Mouse (Mus musculus) embryo, embryonic 11 days (tissue): Measurements from ENCODE around the gene Heatr1.
A peak's percentile ranks its signal among the peaks of the same experiment; 100 is the strongest.

ENCODE experiments used
- DNase-seq: peaks from one replicate; pipeline ENCODE4 v3.0.0-alpha.2; 2015

Gene Heatr1

DNA sequence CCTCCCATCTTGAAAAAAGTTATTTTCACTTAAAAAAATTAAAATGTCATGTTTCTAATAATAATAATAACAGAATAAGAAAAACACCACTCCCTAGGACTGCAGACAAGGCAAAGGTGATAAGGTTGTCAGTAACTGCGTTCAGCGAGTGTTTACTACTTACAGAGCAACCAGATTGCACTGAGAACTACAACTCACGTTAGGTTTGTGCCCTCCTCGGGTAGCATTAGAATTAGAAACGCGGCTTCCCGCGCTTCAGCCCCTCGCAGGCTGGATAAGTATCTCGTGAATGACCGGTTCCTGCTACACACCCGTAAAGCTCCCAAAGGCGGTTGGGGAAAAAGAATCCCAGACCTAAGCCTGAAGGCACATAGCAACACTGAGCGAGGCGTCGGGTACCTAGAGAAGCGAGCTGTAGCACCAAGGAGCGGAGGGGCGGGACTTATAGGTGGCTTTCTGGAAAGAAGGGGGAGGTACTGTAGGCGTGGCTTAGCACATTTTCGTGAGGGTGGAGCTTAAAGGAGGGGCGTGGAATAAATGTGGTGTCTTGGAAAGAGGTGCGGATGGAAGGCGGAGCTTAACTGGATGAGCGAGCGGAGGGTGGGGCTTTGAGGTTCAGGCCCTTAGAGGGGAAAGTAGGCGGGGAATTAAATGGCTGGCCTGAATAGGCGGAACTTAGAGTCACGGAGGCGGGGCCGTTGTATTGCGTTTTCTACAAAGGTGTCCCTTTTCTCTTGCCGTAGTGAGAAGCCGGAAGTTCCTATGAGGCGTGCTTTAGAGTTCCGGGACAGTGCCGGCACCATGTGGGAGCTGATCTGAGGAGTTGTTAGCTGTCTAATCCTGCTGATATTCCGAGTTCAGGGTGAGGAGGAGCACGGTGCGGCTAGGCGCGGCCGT, at the start of gene Heatr1:
Gene Heatr1 (plus strand): TSS at position 419 of the 897 bp plus-strand sequence.
- peak; percentile 99 for DNase-seq

DNA sequence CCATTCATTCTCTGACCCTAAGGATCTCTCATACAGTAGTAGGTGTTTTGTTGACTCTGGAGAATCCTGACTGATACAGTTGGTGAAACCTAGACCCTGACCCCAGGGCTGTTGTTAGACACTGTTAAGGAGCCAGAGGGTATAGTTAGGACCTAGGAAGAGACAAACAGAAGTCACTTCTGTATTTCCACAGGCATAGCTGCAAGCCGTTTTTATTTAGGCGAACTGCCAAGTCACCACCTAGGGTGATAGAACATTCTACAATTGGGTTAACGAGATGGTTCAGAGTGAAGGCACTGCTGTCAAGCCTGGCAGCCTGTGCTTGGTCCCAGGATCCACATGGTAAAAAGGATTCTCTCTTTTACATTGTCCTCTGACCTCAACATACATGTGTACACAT, 48.0 kb upstream of the Heatr1 start:
- DNase-seq: no peak

DNA sequence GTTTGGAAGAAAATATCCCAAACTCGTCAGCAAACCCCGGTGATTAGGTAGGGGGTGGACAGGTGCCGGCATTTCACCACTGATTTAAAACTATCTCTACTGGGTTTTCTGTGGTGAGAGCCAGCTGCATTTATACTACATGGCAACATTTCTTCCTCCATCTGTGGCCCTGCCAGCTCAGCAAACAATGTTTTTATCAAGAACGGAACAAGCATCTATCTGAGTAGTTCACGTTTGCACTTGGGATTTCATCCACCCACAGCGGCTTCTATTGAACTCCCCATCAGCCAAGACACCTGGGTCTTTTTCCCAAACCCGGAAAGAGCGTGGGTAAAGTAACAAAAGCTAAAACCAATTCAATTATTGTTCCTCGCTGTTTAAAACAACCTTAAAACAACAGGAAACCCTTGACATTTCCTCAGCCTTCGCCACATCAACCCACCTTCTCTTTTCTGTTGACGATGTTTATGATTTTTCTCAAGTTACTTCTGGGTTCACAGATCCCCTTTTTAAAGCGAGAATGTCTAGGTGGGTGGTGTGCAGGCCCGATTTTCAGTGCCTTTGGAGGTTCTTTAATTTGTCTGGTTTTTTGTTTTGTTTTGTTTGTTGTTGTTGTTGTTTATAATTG, 45.5 kb upstream of the Heatr1 start:
- DNase-seq: no peak

DNA sequence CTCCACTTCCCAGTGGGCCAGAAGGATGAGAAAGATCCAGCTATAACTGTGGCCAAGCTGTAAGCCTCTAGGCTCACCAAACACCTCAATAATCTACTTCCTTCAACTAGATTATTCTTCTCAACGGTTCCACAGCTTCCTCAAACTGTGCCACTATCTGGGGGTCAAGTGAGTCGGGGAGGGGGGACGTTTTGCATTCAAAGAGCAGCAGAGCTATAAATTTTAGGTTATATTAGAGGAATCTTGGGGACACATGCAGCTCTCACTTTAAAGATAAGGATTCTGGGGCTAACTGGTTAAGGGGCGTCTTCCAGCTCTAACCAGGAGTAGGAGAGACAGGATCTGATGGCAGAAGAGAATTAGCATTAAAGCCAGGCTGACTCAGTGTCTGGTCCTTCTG, 38.6 kb upstream of the Heatr1 start:
- no peak for DNase-seq

DNA sequence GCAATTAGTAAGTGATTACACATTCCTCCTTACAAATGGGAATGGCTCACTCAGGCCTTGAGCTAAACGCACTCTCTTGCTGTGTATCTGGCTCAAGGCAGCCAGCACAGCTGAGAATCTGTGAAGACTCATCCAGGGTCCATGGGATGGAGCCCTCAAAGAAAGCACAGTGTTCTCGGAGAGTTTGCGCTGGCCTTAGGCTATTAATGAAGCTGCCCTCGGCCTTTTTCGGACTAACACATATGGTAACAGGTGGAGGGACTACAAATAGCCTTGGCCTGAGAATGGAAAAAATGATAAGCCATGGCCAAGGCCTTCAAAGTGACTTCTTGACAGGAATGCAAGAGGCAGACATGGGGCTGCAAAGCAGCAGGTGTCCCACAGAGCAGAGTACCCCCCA, 37.3 kb upstream of the Heatr1 start:
- no peak for DNase-seq

DNA sequence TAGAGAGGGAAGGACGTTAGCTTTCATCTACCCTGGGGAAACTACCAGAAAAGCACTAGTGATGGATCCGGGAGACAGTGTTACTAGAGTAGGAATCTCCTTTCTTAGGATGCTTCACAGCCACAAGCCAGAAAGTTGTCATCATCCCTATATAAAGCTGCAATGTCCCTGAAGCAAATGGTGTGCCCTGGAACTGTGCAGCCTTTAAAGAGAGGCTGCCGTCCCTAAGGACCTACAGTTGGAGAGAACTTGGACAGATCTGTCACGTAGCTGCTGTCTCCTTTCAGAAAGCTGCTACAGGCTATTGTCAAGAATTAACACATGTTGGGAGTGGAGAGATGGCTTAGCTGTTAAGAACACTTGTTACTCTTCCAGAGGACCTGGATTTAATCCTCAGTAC, 33.3 kb upstream of the Heatr1 start:
- DNase-seq: no peak

DNA sequence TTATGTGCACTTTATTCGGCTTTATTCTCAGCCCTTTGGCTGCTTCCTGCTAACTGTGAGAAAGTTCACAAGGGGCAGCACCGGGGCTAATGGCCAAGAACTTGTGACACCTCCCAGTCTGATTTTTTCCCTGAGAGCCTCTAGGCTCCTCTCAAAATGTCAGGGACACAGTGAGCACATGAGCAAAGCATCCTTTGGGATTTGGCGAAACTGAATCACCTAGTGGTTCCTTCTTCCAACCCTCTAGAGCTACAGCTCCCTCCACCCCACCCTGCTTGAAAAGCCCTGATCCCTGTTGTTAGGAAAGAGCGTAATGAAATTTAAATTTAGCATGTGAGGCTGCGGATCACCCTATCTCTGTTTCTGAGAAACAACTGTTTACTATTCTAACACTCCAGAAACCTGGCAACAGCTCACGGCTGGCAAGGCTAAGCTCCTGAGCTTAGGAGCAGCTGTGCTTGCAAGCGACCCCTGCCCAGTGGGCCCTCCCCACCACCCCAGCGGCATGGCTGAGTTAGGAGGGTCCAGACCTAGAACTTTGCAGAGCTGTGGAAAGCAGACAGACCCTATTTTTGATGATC, 25.7 kb upstream of the Heatr1 start:
- no peak for DNase-seq

DNA sequence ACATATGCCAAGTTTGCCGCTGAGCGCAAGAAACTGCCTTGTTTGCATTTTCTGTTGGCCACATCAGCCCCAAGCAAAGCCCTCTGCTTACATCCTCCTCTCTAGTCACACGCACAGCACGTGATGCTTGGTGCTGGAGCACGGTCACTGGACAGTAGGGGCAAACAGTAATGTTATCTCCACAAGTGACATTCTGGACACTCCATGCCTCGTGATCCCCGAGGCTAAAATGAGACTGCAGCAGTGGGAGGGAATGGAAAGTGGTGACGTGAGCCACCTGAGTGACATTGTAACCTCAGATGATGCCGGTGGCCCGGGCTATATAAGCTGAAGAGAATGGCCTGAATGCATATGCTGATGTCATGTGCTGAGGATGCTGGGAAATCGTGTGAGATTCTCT, 24.9 kb upstream of the Heatr1 start:
- no peak for DNase-seq

DNA sequence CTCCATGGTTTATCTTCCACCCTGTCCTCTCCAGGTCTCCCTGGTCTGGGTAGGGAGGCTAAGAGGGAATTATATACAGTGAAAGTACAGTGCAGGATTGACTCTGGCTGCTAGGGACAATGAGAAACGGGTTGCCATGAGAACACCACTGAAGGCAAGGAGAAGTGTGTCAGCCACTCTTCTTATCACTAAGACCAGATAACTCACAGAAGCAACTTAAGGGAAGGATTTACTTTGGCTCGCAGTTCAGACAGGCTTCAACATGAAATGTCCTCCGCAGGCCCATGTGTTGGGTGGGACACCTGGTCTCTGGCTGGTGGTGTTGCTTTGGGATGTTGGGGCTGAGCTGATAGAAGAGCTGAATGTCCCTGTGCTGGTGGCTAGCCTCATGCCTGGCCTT, 22.1 kb upstream of the Heatr1 start:
- no peak for DNase-seq

DNA sequence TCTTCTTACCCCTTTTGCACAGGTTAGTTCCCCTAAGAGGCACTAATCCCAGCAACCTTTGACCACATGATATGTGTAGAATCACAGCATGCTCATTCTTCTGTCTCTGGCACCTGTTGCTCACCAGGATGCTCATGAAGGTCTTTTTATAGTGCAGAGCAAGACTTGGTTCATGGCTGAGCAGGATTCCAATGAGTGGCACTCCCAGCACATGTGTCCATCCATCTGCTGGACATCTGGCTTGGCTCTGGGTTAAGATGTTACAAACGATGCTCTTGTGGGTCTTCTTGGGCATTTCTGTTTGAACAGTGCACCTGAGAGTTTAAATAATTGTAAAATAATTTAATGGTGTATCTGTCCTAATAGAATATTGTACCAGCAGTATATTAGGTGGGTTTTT, 18.0 kb upstream of the Heatr1 start:
- DNase-seq: no peak

DNA sequence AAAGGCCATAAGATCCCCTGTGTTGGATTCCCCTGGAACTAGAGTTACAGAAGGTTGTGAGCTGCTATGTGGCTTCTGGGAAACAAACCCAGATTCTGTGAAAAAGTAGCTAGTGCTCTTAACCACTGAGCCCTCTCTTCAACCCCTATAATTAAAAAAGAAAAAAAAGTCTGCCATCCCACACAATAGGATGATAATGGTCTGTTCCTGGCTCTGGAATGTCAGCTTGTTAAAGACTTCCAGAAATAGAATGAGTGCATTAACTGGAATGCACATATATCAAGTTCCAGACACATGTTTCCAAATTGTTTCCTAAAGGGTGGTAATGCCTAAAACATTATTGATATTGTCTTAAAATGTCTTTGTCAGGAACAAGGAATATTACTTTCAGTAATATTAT, 10.0 kb upstream of the Heatr1 start:
- DNase-seq: no peak

DNA sequence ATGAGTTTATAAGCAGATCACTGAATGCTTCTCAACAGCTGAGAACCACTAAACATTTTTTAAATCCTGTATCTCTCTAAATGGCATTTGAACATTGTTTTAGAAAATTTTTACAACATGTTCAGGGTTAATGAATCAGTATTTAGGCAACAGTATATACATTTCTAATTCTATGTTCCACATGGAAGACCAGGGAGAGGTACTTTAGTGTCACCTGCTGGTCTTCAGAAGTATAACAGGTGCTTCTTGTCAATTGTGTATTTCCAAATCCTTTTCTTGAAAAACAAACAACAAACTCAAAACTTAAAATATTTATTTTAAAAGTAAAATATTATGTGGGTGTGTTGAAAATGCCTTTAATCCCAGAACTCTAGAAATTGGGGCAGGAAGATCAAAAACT, 8.5 kb upstream of the Heatr1 start:
- DNase-seq: peak; percentile 39

DNA sequence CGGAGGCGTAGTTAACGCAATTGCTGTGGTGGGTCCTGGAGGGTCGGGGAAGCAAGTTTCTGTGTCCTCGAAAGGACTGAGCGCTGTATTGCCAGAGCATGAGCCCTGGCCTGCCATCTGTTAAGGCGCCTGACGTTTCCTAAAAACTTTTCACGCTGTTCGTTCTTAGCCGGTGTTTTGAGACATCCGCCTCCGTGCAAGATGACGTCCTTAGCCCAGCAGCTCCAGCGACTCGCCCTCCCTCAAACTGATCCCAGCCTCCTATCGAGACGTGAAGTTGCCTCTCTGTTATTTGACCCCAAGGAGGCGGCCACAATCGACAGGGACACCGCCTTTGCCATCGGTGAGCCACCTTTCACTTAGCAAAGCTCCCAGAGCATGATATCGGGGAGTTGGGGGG, 744 bp downstream of the Heatr1 start:
- DNase-seq: peak; percentile 21

DNA sequence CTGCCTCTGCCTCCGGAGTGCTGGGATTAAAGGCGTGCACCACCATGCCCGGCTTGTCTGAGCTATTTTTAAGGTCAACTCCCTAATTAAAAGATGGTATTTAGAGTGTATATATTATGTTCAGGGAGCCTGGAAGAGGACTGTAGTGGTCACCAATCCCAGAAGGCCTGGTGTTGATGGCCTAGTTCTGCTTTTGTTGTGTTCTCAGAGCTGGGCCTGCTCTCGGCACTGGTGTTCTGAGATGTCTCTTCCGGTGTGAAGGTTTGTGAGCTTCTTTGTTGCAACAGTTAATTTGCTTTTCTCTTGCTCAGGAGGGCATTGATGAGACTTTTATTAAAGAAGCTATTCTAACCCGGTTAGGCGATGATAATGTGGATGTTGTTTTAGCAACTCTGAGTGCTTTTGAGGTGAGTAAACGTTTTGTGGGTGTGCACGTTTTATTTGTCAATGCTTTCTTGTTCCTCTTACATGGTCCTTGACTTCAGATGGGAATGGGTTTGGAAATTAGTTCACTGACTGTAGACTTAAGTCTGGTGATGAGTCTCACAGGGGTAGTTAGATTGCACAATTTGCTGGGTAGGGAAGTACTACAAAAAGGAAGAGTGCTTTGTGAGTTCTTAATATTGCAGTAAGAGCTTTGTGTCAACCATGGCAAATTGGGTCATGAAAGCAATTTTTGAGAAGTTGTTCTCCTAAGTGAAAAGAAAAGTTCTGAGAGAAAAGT, 13.7 kb downstream of the Heatr1 start:
- DNase-seq: no peak

DNA sequence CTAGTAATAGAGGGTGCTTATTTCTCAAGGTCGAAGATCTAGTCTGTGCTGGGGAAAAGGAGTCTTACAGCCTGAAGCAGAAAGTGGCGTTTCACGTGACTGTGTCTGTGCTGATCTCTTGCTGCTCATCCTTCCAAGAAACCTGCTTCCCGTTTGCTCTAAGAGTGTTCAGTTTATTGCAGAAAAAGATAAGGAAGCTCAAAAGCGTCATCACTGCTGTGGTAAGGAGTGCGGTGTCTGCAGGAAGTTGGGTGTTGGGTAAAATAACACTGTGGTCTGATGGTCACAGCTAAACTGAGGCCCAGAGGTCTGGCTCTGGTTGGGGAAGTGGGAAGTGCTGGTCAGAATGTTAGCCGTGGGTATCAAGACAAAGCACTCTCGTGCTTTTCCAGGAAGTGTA, 17.2 kb downstream of the Heatr1 start:
- DNase-seq: no peak

DNA sequence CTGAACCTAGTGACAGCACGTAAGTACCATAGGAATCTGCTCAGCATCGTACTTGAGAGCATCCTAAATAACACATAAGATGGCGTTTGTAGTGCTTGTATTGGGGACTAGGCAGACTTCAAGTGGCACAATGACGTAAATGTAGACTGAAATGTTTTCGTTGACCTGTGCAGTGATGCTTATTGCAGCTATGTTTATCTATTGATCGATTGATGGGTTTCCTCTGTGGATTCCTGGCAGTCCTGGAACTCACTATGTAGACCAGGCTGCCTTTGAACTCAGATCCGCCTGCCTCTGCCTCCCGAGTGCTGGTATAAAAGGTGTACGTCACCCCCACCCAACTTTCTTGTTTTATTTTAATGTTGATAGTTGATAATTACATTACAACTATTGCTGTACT, 25.8 kb downstream of the Heatr1 start:
- no peak for DNase-seq

DNA sequence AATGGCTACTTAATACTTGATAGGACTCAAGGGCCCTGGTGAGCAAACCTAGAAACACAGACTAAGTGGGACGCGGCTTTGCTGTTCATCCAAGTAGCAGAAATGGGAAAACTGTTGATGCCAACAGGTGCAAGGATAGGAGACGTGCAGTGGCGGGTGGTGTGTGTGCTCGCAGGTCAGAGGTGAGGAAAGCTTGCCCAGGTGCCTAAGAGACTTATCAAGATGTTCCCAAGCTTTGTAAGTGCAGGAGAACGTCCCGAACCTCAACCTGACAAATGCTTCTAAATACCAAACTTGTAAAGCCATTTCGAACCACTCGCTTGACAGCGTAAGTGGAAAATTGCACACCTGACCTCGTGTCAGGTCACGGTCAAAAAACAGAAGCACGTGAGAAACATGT, 33.7 kb downstream of the Heatr1 start:
- no peak for DNase-seq

DNA sequence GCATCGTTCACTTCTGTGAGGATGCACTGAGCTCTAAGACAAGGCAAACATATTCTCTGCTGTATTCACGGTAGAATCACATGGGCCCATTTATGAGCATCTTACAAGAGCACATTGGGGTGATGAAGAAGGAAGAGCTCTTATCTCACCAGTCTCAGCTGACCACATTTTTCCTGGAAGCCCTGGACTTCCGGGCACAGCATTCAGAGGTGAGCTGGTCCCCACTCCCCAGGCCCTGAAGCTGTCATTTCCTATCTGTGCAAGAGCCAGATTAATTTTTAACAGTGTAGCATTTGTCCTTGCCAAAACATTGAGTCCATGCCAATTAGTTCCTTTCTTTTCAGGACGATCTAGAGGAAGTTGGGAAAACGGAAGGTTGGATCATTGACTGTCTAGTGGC, 39.0 kb downstream of the Heatr1 start:
- no peak for DNase-seq

DNA sequence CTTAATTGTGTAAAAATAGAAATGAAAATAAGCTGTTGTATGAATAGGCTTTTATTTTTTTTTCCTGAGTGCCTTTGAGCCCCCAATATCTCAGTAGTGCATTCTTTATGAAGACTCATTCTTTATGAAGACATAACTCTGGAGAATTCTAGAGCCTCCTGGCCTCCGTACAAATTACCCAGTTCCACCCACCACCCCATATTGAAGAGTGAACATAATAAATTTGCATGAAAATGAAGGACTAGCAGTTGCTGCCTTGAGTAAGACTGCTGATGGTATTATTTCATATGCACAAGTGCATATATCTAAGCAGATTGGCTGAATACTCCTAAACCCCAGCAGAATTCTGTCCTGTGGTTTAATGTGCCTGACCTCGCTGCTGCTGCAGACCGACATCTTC, 44.8 kb downstream of the Heatr1 start:
- no peak for DNase-seq

DNA sequence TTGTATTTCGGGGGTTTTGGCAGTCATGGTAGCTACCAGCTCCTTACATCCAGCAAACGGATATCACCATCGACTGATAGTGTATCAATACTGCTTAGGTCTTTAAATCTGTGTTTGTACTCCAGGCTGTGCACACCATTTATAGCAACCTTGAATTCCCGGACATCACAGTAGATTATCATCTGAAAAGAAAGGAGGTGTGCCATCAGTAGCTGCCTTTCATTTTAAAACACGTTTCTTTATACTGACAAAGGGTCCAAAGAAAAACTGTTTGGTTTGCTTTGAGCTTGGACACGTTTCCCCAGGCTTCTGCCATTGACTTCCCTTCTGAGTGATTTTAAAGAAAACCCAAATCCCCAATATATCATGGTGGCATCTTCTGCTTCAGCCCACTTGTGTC, 46.0 kb downstream of the Heatr1 start:
- DNase-seq: no peak

DNA sequence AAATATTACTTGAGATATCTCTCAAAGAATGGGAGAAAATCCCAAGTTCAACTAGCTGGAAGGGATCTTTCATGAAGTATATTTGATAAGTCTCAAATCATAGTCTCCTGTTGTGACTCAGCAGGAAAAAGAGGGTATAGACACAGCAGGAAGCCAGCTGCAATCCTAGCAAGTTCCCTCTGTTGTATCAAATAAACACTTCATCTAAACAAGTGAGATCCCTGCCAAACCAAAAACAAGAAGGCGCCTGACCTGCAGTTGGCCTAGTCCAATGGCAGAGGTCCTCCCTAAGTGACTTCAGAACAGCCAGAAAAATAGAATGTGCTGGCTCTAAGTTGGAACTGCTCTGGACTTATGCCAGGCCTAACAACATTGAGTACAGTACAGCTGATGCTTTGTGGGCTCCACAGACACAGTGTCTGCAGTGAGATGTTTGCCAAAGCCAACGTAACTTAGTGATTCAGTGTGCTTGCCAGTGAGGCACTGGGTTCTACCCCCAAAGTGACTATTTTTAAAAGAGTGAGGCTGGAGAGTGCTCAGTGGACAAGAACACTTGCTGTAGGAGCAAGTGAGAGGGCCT, 47.3 kb downstream of the Heatr1 start:
- DNase-seq: no peak

DNA sequence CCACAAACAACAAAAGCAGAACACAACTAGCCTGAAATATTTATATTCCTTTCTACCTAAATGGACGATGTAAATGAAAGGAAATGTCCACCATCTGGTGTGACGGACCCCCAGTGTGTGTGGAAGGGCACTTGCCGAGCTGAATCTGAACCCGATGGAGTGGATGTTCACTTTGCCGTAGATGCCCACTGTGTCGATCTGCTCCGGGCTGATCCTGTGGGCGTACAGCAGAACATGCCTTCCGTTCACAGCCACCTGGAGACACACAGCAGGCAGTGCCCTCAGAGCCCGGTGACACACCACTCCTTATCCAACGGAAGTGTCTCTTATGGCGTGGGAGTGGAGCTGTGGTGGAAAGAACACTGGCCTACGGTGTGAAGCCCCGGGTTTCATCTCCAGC, 58.3 kb downstream of the Heatr1 start:
- no peak for DNase-seq

DNA sequence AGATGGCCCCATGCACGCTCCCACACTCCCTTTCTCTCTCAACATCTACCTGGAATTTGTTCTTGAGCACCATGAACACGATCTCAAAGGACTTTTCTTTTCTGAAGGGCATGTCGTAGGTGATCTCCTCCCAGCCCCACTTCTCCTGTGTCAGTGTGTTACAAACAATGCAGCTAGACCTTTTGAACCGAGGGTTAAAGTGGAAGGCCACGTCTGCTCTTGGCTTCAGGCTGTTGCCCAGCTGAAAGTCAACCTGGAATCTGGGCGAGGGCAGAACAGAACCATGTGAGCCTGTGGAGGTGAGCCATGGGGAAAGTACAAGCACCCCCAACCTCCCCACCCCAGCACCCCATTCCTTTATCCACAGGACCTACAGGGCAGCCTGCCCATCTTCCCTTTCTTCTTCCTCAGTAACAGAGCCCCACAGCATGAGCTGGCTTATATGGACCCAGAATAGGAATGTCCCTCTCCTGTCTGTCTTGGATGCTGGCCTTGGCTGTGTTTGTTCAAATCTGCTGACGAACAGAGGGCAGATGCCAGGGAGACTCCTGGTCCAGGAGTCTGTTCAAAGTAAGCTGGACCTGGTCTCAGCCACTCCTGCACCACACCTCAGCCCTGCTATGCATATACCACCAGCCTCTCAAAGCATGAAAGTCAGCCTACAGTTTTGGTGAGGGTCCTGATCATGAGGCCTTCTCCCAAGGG, 60.0 kb downstream of the Heatr1 start:
- no peak for DNase-seq
